Mouse (Mus musculus) testis, adult 2 months (tissue): ENCODE data around the gene Ifi206. TPM values are rescaled to one million over a fixed set of nuclear protein-coding genes. Genes with fewer than 3 reads are reported as not detected.

Experiments used
- H3K27ac ChIP-seq: fragments of 200-500 bp; 2 replicates; pipeline ENCODE4 v1.5.1; 2012; ENCODE audit warnings: low read depth, low read length; ENCODE audit not compliant: control insufficient read depth, insufficient read depth
- H3K27me3 ChIP-seq: fragments of 200-500 bp; 2 replicates; pipeline ENCODE4 v1.6.1; 2012; ENCODE audit warnings: mild to moderate bottlenecking, low read length, moderate library complexity; ENCODE audit not compliant: control insufficient read depth, insufficient read depth
- H3K36me3 ChIP-seq: fragments of 200-500 bp; 2 replicates; pipeline ENCODE4 v1.6.1; 2012; ENCODE audit warnings: mild to moderate bottlenecking, low read length; ENCODE audit not compliant: control insufficient read depth, insufficient read depth
- H3K4me1 ChIP-seq: fragments of 200-500 bp; 2 replicates; pipeline ENCODE4 v1.6.1; 2012; ENCODE audit warnings: low read length; ENCODE audit not compliant: control insufficient read depth, insufficient read depth
- H3K4me3 ChIP-seq: fragments of 200-500 bp; 2 replicates; pipeline ENCODE4 v1.5.1; 2012; ENCODE audit warnings: low read depth, mild to moderate bottlenecking, low read length, moderate library complexity, mixed read lengths; ENCODE audit not compliant: control insufficient read depth
- CTCF ChIP-seq: fragments of 200-500 bp; IDR thresholded peaks from 2 replicates; pipeline ENCODE4 v1.5.1; 2012; ENCODE audit warnings: low read depth, mild to moderate bottlenecking, inconsistent platforms, low read length, moderate library complexity; ENCODE audit not compliant: control insufficient read depth, insufficient read depth, insufficient replicate concordance
- POLR2A ChIP-seq: fragments of 200-500 bp; IDR thresholded peaks from 2 replicates; pipeline ENCODE4 v1.6.1; 2012; ENCODE audit warnings: low read depth, mild to moderate bottlenecking, inconsistent platforms, low read length, moderate library complexity; ENCODE audit not compliant: control insufficient read depth
- polyA plus RNA-seq: library from polyadenylated mRNA; depleted of rRNA; stranded (reverse); fragments of >200 nt; gene quantifications from 2 replicates; pipeline ENCODE4 v1.2.3, GENCODE M21; 2012; rRNA removed

The Ifi206 gene
- polyA plus RNA-seq, 1 experiment, result 0.06 TPM

GRCm38 (mm10) chr1:173432411-173432810 lies 58.4 kb downstream of the Ifi206 start:
- H3K27ac ChIP-seq, result no peak overlapping the region
- no peaks in the 10 kb centered on the region for H3K27me3 ChIP-seq
- H3K4me3 ChIP-seq, result no peak overlapping the region
- TF ChIP-seq POLR2A, result no peak
- no peaks in the 10 kb centered on the region for H3K36me3 ChIP-seq
- no peaks in the 10 kb centered on the region for H3K4me1 ChIP-seq

GRCm38 (mm10) chr1:173429995-173430699 lies 60.7 kb downstream of the Ifi206 start:
- Histone ChIP-seq H3K4me1 (no peaks in the 10 kb centered on the region), H3K27ac (no peak overlapping the region), H3K4me3 (peak overlapping the region; percentile 40; the same call in 1 of the 2 replicates), H3K36me3 (no peaks in the 10 kb centered on the region), H3K27me3 (no peaks in the 10 kb centered on the region)
- no peak for TF ChIP-seq POLR2A
- TF ChIP-seq CTCF, result no peak

DNA sequence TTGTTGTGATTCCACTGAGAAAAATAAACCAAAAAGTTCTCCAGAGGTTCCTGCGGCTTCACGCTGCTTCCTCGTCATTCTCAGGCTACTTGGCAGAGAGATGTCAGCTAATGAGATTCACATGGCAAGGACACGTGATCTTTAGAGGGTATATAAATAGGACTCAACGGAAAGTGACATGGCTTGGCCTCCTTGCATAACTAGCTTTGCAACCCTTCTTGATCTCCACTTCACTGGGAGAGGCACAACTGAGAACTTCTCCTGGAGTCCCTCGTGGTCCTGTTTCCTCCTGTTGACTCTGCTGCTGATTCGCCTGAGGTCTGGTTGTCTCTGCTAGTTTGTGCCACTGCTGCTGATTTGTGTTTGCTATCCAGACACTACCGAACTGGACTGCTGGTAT lies 63.5 kb downstream of the Ifi206 start:
- Histone ChIP-seq H3K4me1 (no peaks in the 10 kb centered on the region), H3K4me3 (no peak overlapping the region), H3K36me3 (no peaks in the 10 kb centered on the region), H3K27me3 (no peaks in the 10 kb centered on the region), H3K27ac (no peak overlapping the region)
- TF ChIP-seq CTCF, result no peak
- TF ChIP-seq POLR2A, result no peak

DNA sequence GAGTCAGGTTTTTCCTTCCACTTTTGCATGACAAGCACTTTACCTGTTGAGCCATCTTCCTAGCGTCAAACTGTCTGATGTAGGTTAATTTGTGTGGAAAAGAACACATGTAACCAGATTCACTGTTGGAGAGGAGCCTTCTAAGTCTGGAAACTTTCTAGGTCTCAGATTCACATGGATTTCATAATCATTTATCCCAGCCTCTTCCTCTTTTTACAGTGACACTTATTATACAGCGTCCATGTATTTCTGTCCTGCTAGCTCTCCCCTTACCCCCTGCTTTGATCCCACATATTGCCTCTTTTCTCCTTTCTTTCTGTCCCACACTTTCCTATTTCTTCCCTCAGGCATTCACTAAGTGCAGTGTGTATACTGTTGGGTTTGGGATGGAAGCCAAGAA lies 64.5 kb downstream of the Ifi206 start:
- Histone ChIP-seq H3K27me3 (no peaks in the 10 kb centered on the region), H3K4me3 (no peak overlapping the region), H3K27ac (no peak overlapping the region), H3K36me3 (no peaks in the 10 kb centered on the region), H3K4me1 (no peaks in the 10 kb centered on the region)
- no peak for TF ChIP-seq POLR2A
- TF ChIP-seq CTCF, result no peak

DNA sequence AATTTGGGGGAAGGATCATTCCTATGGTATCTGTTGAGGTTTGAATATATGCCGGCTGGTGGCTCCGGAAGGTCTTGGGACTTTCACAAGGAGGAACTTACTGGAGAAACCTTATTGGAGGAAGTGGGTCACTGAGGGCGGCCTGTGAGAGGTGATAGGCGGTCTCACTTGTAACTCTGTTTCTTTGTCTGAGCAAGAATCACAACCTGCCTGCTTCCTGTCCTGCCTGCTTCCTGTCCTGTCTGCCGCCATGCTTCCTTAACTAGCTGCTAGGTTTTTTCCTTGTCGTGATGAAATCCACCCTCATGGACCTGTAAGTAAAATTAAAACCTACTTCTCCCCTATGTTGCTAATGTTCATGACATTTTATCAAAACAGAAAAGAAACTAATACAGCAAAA lies 70.5 kb downstream of the Ifi206 start:
- Histone ChIP-seq H3K27me3 (no peaks in the 10 kb centered on the region), H3K4me1 (no peaks in the 10 kb centered on the region), H3K36me3 (no peaks in the 10 kb centered on the region), H3K27ac (no peak overlapping the region), H3K4me3 (no peak overlapping the region)
- TF ChIP-seq POLR2A (no peak), CTCF (no peak)

DNA sequence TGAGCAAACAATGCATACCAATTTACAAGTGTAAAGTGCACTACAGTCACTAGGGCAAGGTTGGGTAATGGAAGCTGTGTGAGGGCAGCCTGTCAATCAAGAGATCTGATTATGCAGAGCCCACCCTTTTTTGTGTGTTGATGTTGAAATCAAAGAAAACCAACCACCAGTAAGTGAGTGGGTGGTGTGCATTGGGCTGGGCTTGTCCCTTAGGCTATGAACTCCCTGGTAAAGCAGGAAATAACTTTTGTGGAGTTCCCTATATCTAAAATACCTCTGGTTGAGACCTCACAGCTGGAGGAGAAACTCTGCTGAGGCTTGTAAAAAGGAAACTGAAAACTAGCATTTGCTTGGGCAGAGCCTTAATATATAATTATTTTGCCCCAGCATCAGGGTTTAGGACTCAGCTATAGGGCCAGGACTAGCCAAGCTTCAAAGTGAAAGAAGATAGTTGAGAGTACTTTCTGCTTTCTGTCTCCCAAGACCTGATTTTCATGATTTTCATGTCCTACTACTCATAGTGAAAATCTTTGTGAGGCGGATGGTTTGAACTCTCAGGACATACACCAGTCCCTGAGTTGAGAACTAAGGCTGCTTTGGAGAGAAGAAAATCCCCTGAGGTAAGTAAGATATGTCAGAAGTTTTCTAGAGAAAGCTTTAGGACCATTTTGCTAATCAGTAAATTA lies 71.8 kb downstream of the Ifi206 start:
- Histone ChIP-seq H3K4me3 (no peak overlapping the region), H3K36me3 (no peaks in the 10 kb centered on the region), H3K4me1 (no peaks in the 10 kb centered on the region), H3K27ac (no peak overlapping the region), H3K27me3 (no peaks in the 10 kb centered on the region)
- TF ChIP-seq CTCF, result no peak
- TF ChIP-seq POLR2A, result no peak

DNA sequence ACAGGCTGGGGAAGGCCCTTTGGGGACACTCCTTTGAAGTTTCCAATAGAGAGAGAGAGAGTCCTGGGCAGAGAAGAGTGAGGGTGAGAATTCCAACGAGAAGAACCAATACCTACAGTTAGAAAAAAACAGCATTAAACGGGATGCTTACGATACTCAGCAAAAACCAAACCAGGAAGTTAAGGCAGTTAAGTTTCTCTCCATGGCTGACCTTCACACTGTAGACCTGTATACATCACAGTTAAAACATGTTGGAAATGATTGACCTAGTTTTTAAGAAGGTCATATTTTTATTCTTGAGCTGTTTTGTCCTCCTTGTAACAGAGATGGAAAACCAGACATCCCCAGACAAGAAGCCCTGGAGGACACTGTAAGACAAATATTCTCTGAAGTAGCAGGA lies 72.3 kb downstream of the Ifi206 start:
- no peak overlapping the region for H3K27ac ChIP-seq
- TF ChIP-seq POLR2A, result no peak
- no peak for TF ChIP-seq CTCF
- H3K4me3 ChIP-seq, result no peak overlapping the region
- H3K27me3 ChIP-seq, result no peaks in the 10 kb centered on the region
- no peaks in the 10 kb centered on the region for H3K4me1 ChIP-seq
- H3K36me3 ChIP-seq, result no peaks in the 10 kb centered on the region

Other genes with a start within 250 kb of the Ifi206 start
- gene Olfr418, start 225.0 kb downstream of the Ifi206 start, polyA plus RNA-seq, result not detected in 2 replicates
- not detected in 2 replicates for gene Mptx2, start 213.3 kb downstream of the Ifi206 start, polyA plus RNA-seq
- gene Ackr1, start 157.3 kb downstream of the Ifi206 start, polyA plus RNA-seq, result 0.23 and 0.26 TPM in 2 replicates
- gene Aim2, start 140.2 kb downstream of the Ifi206 start, polyA plus RNA-seq, result 0.12 and 0.27 TPM in 2 replicates
- gene Cadm3, start 123.3 kb downstream of the Ifi206 start, polyA plus RNA-seq, result 0.11 and 0.22 TPM in 2 replicates
- 0.14 and 0.20 TPM in 2 replicates for gene Ifi214, start 44.9 kb upstream of the Ifi206 start, polyA plus RNA-seq
- gene Ifi213, start 108.2 kb upstream of the Ifi206 start, polyA plus RNA-seq, result 0.05 TPM in 2 replicates
- 1.0 TPM in 2 replicates for gene Ifi209, start 139.9 kb upstream of the Ifi206 start, polyA plus RNA-seq
- 0.07 and 0.14 TPM in 2 replicates for gene Ifi208, start 182.6 kb upstream of the Ifi206 start, polyA plus RNA-seq